Mouse (Mus musculus): ENCODE measurements at regions not wholly inside any gene's neighbourhood (a gene's known extent, or its start where the extent isn't known, plus 50 kb on each side); places are given as distances from the start of the nearest gene placed in this dataset.

DNA sequence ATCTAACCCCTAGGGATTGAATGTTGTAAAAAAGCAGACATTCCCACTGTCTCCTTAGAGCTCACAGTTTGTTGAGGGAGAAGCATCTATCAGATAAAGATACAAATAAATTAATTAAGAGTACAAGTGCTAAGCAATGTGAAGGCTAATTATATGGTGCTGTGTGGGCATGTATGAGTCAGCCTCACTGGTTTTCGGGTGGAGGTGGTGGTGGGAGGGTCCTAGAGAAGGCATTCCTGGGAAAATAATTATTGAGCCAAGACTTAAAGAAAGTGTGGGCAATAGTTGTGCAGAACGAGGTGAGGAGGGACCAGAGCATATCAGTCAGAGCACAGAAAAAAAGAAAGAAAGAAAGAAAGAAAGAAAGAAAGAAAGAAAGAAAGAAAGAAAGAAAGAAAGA, 470.2 kb downstream of the Lmo4 start:
- no peak for TF ChIP-seq CTCF (IDR thresholded peaks at IDR 0.05)
- no peak for TF ChIP-seq EP300 (IDR thresholded peaks at IDR 0.05)

All from lung, postnatal 0 days (tissue).